28 mouse cellular contexts compared by ENCODE assay signal in genomic region chr7:30769236-30769635, GRCm38 (mm10). TPM values are rescaled to one million over a fixed set of nuclear protein-coding genes. Genes with fewer than 3 reads are reported as not detected.
A peak's percentile ranks its signal among the peaks of the same experiment; 100 is the strongest.
DNase-seq lines count a peak whose midpoint lies in the region; ATAC-seq lines count a peak whose summit lies in the region.
"Had no signal": no experiment of that assay in that cellular context is flagged by ENCODE, and none has a peak within 500 bp of the region (broad histone marks: within the 10 kb centered on the region; RNA-seq: fewer than 3 reads in every experiment).

No protein-coding gene starts in this region.

- 30% methylated on average over 9 of the region's 9 CpGs for WGBS in heart, embryonic 13.5 days
- WGBS in heart, embryonic 12.5 days = 21% methylated on average over 9 of the region's 9 CpGs

- peaks cover 27% of the 10 kb centered on the region; the same call in 1 of the 2 replicates for H3K27me3 ChIP-seq in heart, embryonic 13.5 days (replicated peaks)
- peaks cover 21% of the 10 kb centered on the region for H3K27me3 ChIP-seq in heart, embryonic 12.5 days (replicated peaks)
- H3K27me3 ChIP-seq: forebrain, embryonic 15.5 days; hindbrain, embryonic 15.5 days; neural tube, embryonic 12.5 days had no signal

- no peak overlapping the region for H3K4me3 ChIP-seq in heart, embryonic 13.5 days
- H3K4me3 ChIP-seq in heart, embryonic 12.5 days = no peak overlapping the region
- H3K4me3 ChIP-seq: forebrain, embryonic 15.5 days; heart, embryonic 10.5 days; hindbrain, embryonic 15.5 days; midbrain, embryonic 12.5 days; neural tube, embryonic 12.5 days had no signal

- peak overlapping the region; percentile 12; the same call in 1 of the 2 replicates for H3K9ac ChIP-seq in heart, embryonic 13.5 days
- no peak overlapping the region for H3K9ac ChIP-seq in heart, embryonic 12.5 days
- H3K9ac ChIP-seq: forebrain, embryonic 15.5 days; hindbrain, embryonic 15.5 days; midbrain, embryonic 12.5 days; neural tube, embryonic 12.5 days had no signal

- no peak overlapping the region for H3K27ac ChIP-seq in heart, embryonic 13.5 days (replicated peaks)
- H3K27ac ChIP-seq in heart, embryonic 12.5 days (ENCODE audit: poor library complexity, severe bottlenecking) = no peak overlapping the region
- H3K27ac ChIP-seq: forebrain, embryonic 15.5 days; heart, embryonic 10.5 days; hindbrain, embryonic 15.5 days; macrophage; midbrain, embryonic 12.5 days; neural tube, embryonic 12.5 days had no signal

- peak; percentile 60 for DNase-seq in urinary bladder, postnatal 14 days (ENCODE audit: low spot score)
- DNase-seq in urinary bladder, postnatal 4 days (ENCODE audit: low spot score in 2 of 2) = no peak
- peak; percentile 84 for DNase-seq in testis, postnatal 14 days (ENCODE audit: low spot score)
- DNase-seq in gastrocnemius, postnatal 36 days = no peak
- DNase-seq: cerebellum, adult 8-10 months; gastrocnemius, postnatal 25 days; kidney, adult 18-20 months; kidney, postnatal 14 days; liver; thymus, postnatal 14 days had no signal

- H3K9me3 ChIP-seq in heart, embryonic 13.5 days = peaks cover 5% of the 10 kb centered on the region; the same call in 1 of the 2 replicates
- H3K9me3 ChIP-seq in heart, embryonic 12.5 days (replicated peaks) = peaks cover 16% of the 10 kb centered on the region
- H3K9me3 ChIP-seq: forebrain, embryonic 15.5 days; heart, embryonic 10.5 days; hindbrain, embryonic 15.5 days; neural tube, embryonic 12.5 days had no signal

- H3K4me2 ChIP-seq in heart, embryonic 13.5 days = no peak overlapping the region
- H3K4me2 ChIP-seq in heart, embryonic 12.5 days = no peak overlapping the region
- H3K4me2 ChIP-seq: forebrain, embryonic 15.5 days; hindbrain, embryonic 15.5 days; midbrain, embryonic 12.5 days; neural tube, embryonic 12.5 days had no signal

- intact Hi-C loops in gastrocnemius, postnatal 36 days (cut with DNase I) = no loop called here

- no peak for ATAC-seq in heart, embryonic 13.5 days (ENCODE audit: extremely low read depth, insufficient number of reproducible peaks, low FRiP score, low TSS enrichment)
- ATAC-seq in heart, embryonic 12.5 days (ENCODE audit: insufficient number of reproducible peaks, low FRiP score) = no peak
- ATAC-seq in megakaryocyte progenitor cell, adult 5-6 weeks (replicated peaks; ENCODE audit: poor library complexity) = peak; percentile 31; the same call in 1 of the 2 replicates
- ATAC-seq in CD4-positive, CD25-positive, alpha-beta regulatory T cell, adult 4 months = no peak
- ATAC-seq: forebrain, embryonic 15.5 days had no signal

- peaks cover 5% of the 10 kb centered on the region; the same call in 1 of the 2 replicates for H3K4me1 ChIP-seq in heart, embryonic 13.5 days
- peaks cover 6% of the 10 kb centered on the region; the same call in 1 of the 2 replicates for H3K4me1 ChIP-seq in heart, embryonic 12.5 days (replicated peaks)
- H3K4me1 ChIP-seq: forebrain, embryonic 15.5 days; hindbrain, embryonic 15.5 days; neural tube, embryonic 12.5 days had no signal

- no peaks in the 10 kb centered on the region for H3K36me3 ChIP-seq in heart, embryonic 13.5 days
- no peaks in the 10 kb centered on the region for H3K36me3 ChIP-seq in heart, embryonic 12.5 days
- H3K36me3 ChIP-seq: forebrain, embryonic 15.5 days; heart, embryonic 10.5 days; hindbrain, embryonic 15.5 days; midbrain, embryonic 12.5 days; neural tube, embryonic 12.5 days had no signal

RNA-seq across cellular contexts. Expression of gene Dmkn, which starts 5.7 kb away (rescaled TPM):
- polyA plus RNA-seq in heart, embryonic 13.5 days (2015; fragmentation: Nextera tagmentation; extraction: Ambion mirVana) = 0.71 and 1.2 TPM in 2 replicates
- polyA plus RNA-seq in heart, embryonic 12.5 days (2016; fragmentation: Nextera tagmentation; extraction: Ambion mirVana) = 1.1 TPM in 2 replicates
- 81.7 and 87.4 TPM in 2 replicates for total RNA-seq in megakaryocyte progenitor cell, adult 5-6 weeks (2015)
- total RNA-seq in megakaryocyte progenitor cell, adult 5-6 weeks (2017) = 95.3 and 119 TPM in 2 replicates
- polyA plus RNA-seq in CD4-positive, CD25-positive, alpha-beta regulatory T cell, adult 4 months (2017; shearing (Covaris generic)) = under 1 TPM in 1 of 2 experiments, not detected in 1; 0.16 TPM
- total RNA-seq in gastrocnemius, postnatal 36 days (2021) = under 1 TPM in 1 of 2 experiments, not detected in 1; 0.56 TPM
- total RNA-seq: monocyte, adult 5-6 weeks had no signal

RNA-seq across cellular contexts. Expression of gene Sbsn, which starts 18.0 kb away (rescaled TPM):
- 0.47 and 0.68 TPM in 2 replicates for polyA plus RNA-seq in heart, embryonic 13.5 days (2015; fragmentation: Nextera tagmentation; extraction: Ambion mirVana)
- 0.58 and 0.72 TPM in 2 replicates for polyA plus RNA-seq in heart, embryonic 12.5 days (2016; fragmentation: Nextera tagmentation; extraction: Ambion mirVana)
- total RNA-seq in megakaryocyte progenitor cell, adult 5-6 weeks (2015) = 1.6 TPM in 2 replicates
- total RNA-seq in megakaryocyte progenitor cell, adult 5-6 weeks (2017) = 0.47 and 1.3 TPM in 2 replicates
- polyA plus RNA-seq in CD4-positive, CD25-positive, alpha-beta regulatory T cell, adult 4 months (2017; shearing (Covaris generic)) = 1 to 10 TPM; 2.4 to 3.6 TPM
- 1 to 10 TPM; 1.7 to 3.9 TPM for total RNA-seq in gastrocnemius, postnatal 36 days (2021)
- total RNA-seq: monocyte, adult 5-6 weeks had no signal

RNA-seq across cellular contexts. Expression of gene Krtdap, which starts 18.5 kb away (rescaled TPM):
- 0.41 and 0.53 TPM in 2 replicates for polyA plus RNA-seq in heart, embryonic 13.5 days (2015; fragmentation: Nextera tagmentation; extraction: Ambion mirVana)
- polyA plus RNA-seq in heart, embryonic 12.5 days (2016; fragmentation: Nextera tagmentation; extraction: Ambion mirVana) = not detected in 2 replicates
- total RNA-seq in megakaryocyte progenitor cell, adult 5-6 weeks (2015) = not detected in 2 replicates
- not detected in 2 replicates for total RNA-seq in megakaryocyte progenitor cell, adult 5-6 weeks (2017)
- polyA plus RNA-seq in CD4-positive, CD25-positive, alpha-beta regulatory T cell, adult 4 months (2017; shearing (Covaris generic)) = not detected
- total RNA-seq in gastrocnemius, postnatal 36 days (2021) = not detected
- total RNA-seq: heart, postnatal 25 days; layer of hippocampus, adult 8-10 months; left cerebral cortex, adult 18-20 months; left cerebral cortex, postnatal 36 days; monocyte, adult 5-6 weeks had no signal
- polyA plus RNA-seq: heart, embryonic 10.5 days; macrophage; midbrain, embryonic 12.5 days; neural tube, embryonic 12.5 days; small intestine, adult 2 months had no signal

RNA-seq across cellular contexts. Expression of gene Gapdhs, which starts 25.8 kb away (rescaled TPM):
- 0.20 and 0.64 TPM in 2 replicates for polyA plus RNA-seq in heart, embryonic 13.5 days (2015; fragmentation: Nextera tagmentation; extraction: Ambion mirVana)
- polyA plus RNA-seq in heart, embryonic 12.5 days (2016; fragmentation: Nextera tagmentation; extraction: Ambion mirVana) = not detected in 2 replicates
- not detected in 2 replicates for total RNA-seq in megakaryocyte progenitor cell, adult 5-6 weeks (2015)
- not detected in 2 replicates for total RNA-seq in megakaryocyte progenitor cell, adult 5-6 weeks (2017)
- not detected for polyA plus RNA-seq in CD4-positive, CD25-positive, alpha-beta regulatory T cell, adult 4 months (2017; shearing (Covaris generic))
- total RNA-seq in gastrocnemius, postnatal 36 days (2021) = not detected
- total RNA-seq: adrenal gland, postnatal 4 days; gastrocnemius, postnatal 25 days; heart, postnatal 25 days; layer of hippocampus, adult 8-10 months; left cerebral cortex, adult 18-20 months had no signal
- polyA plus RNA-seq: liver, embryonic 16.5 days; macrophage; small intestine, adult 2 months had no signal

RNA-seq across cellular contexts. Expression of gene Tmem147, which starts 39.9 kb away (rescaled TPM):
- 165 and 182 TPM in 2 replicates for polyA plus RNA-seq in heart, embryonic 13.5 days (2015; fragmentation: Nextera tagmentation; extraction: Ambion mirVana)
- polyA plus RNA-seq in heart, embryonic 12.5 days (2016; fragmentation: Nextera tagmentation; extraction: Ambion mirVana) = 158 and 165 TPM in 2 replicates
- 210 and 218 TPM in 2 replicates for total RNA-seq in megakaryocyte progenitor cell, adult 5-6 weeks (2015)
- total RNA-seq in megakaryocyte progenitor cell, adult 5-6 weeks (2017) = 65.9 and 76.4 TPM in 2 replicates
- 10 to 100 TPM; 60.5 to 65.0 TPM for polyA plus RNA-seq in CD4-positive, CD25-positive, alpha-beta regulatory T cell, adult 4 months (2017; shearing (Covaris generic))
- 100 to 1,000 TPM; 251 to 273 TPM for total RNA-seq in gastrocnemius, postnatal 36 days (2021)

Comparison
In these comparisons a context has a peak if more than half of its experiments do, and no peak if none do; other contexts are left out.
1. DNase-seq: peak in urinary bladder, postnatal 14 days (single experiment) and testis, postnatal 14 days (single experiment); none in urinary bladder, postnatal 4 days (0 of 2) and gastrocnemius, postnatal 36 days (0 of 2).